Mouse (Mus musculus) left cerebral cortex, postnatal 10 days (tissue): ENCODE results near the gene Rbm20. TPM values are rescaled to one million over a fixed set of nuclear protein-coding genes. Genes with fewer than 3 reads are reported as not detected.
A peak's percentile ranks its signal among the peaks of the same experiment; 100 is the strongest.

Experiments
- DNase-seq, 2 experiments: peaks; one replicate each; pipeline ENCODE4 v3.0.0; 2021 to 2022; ENCODE audit warnings: low spot score in 2 of 2, mixed read lengths in 1 of 2; ENCODE audit errors: extremely low spot score in 1 of 2
- intact Hi-C: fragments of 180-260 bp; cut with DNase I; formaldehyde crosslinking; loops from one replicate; pipeline ENCODE4 v1.15.1; 2025
- total RNA-seq, 2 experiments: library from RNA; stranded (reverse); gene quantifications; 2 replicates each; pipeline ENCODE4 v1.2.3; 2021

Rbm20 gene
- total RNA-seq, 2 experiments from 2014 or later, result 1.9 to 2.4 TPM

GRCm38 (mm10) chr19:53821241-53822120 lies 144.4 kb downstream of the Rbm20 start:
- DNase-seq, result no peak
- intact Hi-C loops, result no loop called here

GRCm38 (mm10) chr19:53823847-53824246 lies 146.7 kb downstream of the Rbm20 start:
- DNase-seq, result no peak
- intact Hi-C loops, result no loop called here

GRCm38 (mm10) chr19:53824872-53825680 lies 148.0 kb downstream of the Rbm20 start:
- no peak for DNase-seq
- intact Hi-C loops, result no loop called here

- intact Hi-C loops, result no loop called here
- no peak for DNase-seq
Observed at GRCm38 (mm10) chr19:53829990-53830389, 152.9 kb downstream of the Rbm20 start.

- intact Hi-C loops, result no loop called here
- DNase-seq, result no peak
Observed at GRCm38 (mm10) chr19:53830407-53831163, 153.5 kb downstream of the Rbm20 start.

- intact Hi-C loops, result no loop called here
Observed at GRCm38 (mm10) chr19:53831164-53831448, 154.0 kb downstream of the Rbm20 start.

GRCm38 (mm10) chr19:53832512-53832911 lies 155.4 kb downstream of the Rbm20 start:
- intact Hi-C loops, result no loop called here

More at GRCm38 (mm10) chr19:53831164-53831448, 154.0 kb downstream of the Rbm20 start:
- DNase-seq, result no peak

GRCm38 (mm10) chr19:53833745-53834369 lies 156.8 kb downstream of the Rbm20 start:
- intact Hi-C loops, result no loop called here
- no peak for DNase-seq

More at GRCm38 (mm10) chr19:53832512-53832911, 155.4 kb downstream of the Rbm20 start:
- DNase-seq, result no peak

- no peak for DNase-seq
- intact Hi-C loops, result no loop called here
Observed at GRCm38 (mm10) chr19:53836569-53837454, 159.7 kb downstream of the Rbm20 start.

GRCm38 (mm10) chr19:53838850-53839249 lies 161.7 kb downstream of the Rbm20 start:
- DNase-seq, result no peak
- intact Hi-C loops, result no loop called here

GRCm38 (mm10) chr19:53839837-53840236 lies 162.7 kb downstream of the Rbm20 start:
- intact Hi-C loops, result no loop called here
- DNase-seq, result no peak

GRCm38 (mm10) chr19:53841915-53842314 lies 164.8 kb downstream of the Rbm20 start:
- intact Hi-C loops, result no loop called here

GRCm38 (mm10) chr19:53843972-53844371 lies 166.9 kb downstream of the Rbm20 start:
- no peak for DNase-seq
- intact Hi-C loops, result no loop called here

More at GRCm38 (mm10) chr19:53841915-53842314, 164.8 kb downstream of the Rbm20 start:
- peak in 1 of 2 experiments; percentile 63 for DNase-seq

- DNase-seq, result no peak
- intact Hi-C loops, result no loop called here
Observed at GRCm38 (mm10) chr19:53848272-53848995, 171.3 kb downstream of the Rbm20 start.

- intact Hi-C loops, result loop anchor here (5.0 kb wide), 1 partner anchor 47 kb away; no protein-coding TSS in a partner anchor
Observed at GRCm38 (mm10) chr19:53850166-53850922, 173.2 kb downstream of the Rbm20 start.

GRCm38 (mm10) chr19:53851352-53851751 lies 174.2 kb downstream of the Rbm20 start:
- no peak for DNase-seq
- intact Hi-C loops, result loop anchor here (5.0 kb wide), 1 partner anchor 46 kb away; no protein-coding TSS in a partner anchor

More at GRCm38 (mm10) chr19:53850166-53850922, 173.2 kb downstream of the Rbm20 start:
- peak in 1 of 2 experiments; percentile 71 for DNase-seq
